Mouse (Mus musculus) retina, adult 2 months (tissue): ENCODE measurements around the gene Aoah.

Experiments
- DNase-seq: peaks from one replicate; pipeline ENCODE4 v3.0.0-alpha.2; 2012; ENCODE audit warnings: low read depth, low spot score

Aoah gene

GRCm38 (mm10) chr13:20793901-20794300, at the start of gene Aoah:
Gene Aoah, plus strand, starts transcription at chr13:20794113.
- DNase-seq: no peak

- no peak for DNase-seq
Measured at GRCm38 (mm10) chr13:20754843-20755242, 39.1 kb upstream of the Aoah start.

GRCm38 (mm10) chr13:20783648-20784047, 10.3 kb upstream of the Aoah start:
- DNase-seq: no peak

GRCm38 (mm10) chr13:20784060-20784459, 9.9 kb upstream of the Aoah start:
- DNase-seq: no peak

- DNase-seq: no peak
Measured at GRCm38 (mm10) chr13:20785960-20786359, 8.0 kb upstream of the Aoah start.

GRCm38 (mm10) chr13:20786825-20787245, 7.1 kb upstream of the Aoah start:
- no peak for DNase-seq

GRCm38 (mm10) chr13:20787952-20788351, 6.0 kb upstream of the Aoah start:
- no peak for DNase-seq

- DNase-seq: no peak
Measured at GRCm38 (mm10) chr13:20796651-20797050, 2.7 kb downstream of the Aoah start.

GRCm38 (mm10) chr13:20798536-20798935, 4.6 kb downstream of the Aoah start:
- no peak for DNase-seq

GRCm38 (mm10) chr13:20799772-20800171, 5.9 kb downstream of the Aoah start:
- no peak for DNase-seq

- no peak for DNase-seq
Measured at GRCm38 (mm10) chr13:20800569-20800968, 6.7 kb downstream of the Aoah start.

- no peak for DNase-seq
Measured at GRCm38 (mm10) chr13:20811782-20812406, 18.0 kb downstream of the Aoah start.

- DNase-seq: no peak
Measured at GRCm38 (mm10) chr13:20816385-20816784, 22.5 kb downstream of the Aoah start.

- DNase-seq: no peak
Measured at GRCm38 (mm10) chr13:20820712-20821328, 26.9 kb downstream of the Aoah start.

- no peak for DNase-seq
Measured at GRCm38 (mm10) chr13:20828728-20829127, 34.8 kb downstream of the Aoah start.

- DNase-seq: no peak
Measured at GRCm38 (mm10) chr13:20829181-20829900, 35.4 kb downstream of the Aoah start.

- DNase-seq: no peak
Measured at GRCm38 (mm10) chr13:20855893-20856292, 62.0 kb downstream of the Aoah start.

GRCm38 (mm10) chr13:20899372-20899771, 105.5 kb downstream of the Aoah start:
- no peak for DNase-seq

- DNase-seq: no peak
Measured at GRCm38 (mm10) chr13:20900396-20900971, 106.6 kb downstream of the Aoah start.

GRCm38 (mm10) chr13:20900972-20901457, 107.1 kb downstream of the Aoah start:
- no peak for DNase-seq

GRCm38 (mm10) chr13:20901634-20902135, 107.8 kb downstream of the Aoah start:
- no peak for DNase-seq

GRCm38 (mm10) chr13:20904118-20904517, 110.2 kb downstream of the Aoah start:
- DNase-seq: no peak
